Mouse (Mus musculus): ENCODE results near the gene Patl2.

- TF ChIP-seq CTCF (IDR thresholded peaks at IDR 0.05; ENCODE audit: borderline replicate concordance, extremely low read depth, insufficient read depth, insufficient read length) (no peak), POLR2A (IDR thresholded peaks at IDR 0.05; ENCODE audit: borderline replicate concordance, extremely low read depth, insufficient read depth, insufficient read length, poor library complexity, severe bottlenecking) (no peak)
These were observed 24.7 kb upstream of the Patl2 start for GRCm38 (mm10) chr2:122210534-122211228.

Measured in brain, embryonic 14.5 days (tissue).